Mouse (Mus musculus) brain, adult 2 months (tissue): ENCODE data around the gene Polk.

ENCODE experiments used
- DNase-seq: peaks from one replicate; pipeline ENCODE4 v3.0.0; 2011; ENCODE audit warnings: low read depth, low spot score

The Polk gene

DNA sequence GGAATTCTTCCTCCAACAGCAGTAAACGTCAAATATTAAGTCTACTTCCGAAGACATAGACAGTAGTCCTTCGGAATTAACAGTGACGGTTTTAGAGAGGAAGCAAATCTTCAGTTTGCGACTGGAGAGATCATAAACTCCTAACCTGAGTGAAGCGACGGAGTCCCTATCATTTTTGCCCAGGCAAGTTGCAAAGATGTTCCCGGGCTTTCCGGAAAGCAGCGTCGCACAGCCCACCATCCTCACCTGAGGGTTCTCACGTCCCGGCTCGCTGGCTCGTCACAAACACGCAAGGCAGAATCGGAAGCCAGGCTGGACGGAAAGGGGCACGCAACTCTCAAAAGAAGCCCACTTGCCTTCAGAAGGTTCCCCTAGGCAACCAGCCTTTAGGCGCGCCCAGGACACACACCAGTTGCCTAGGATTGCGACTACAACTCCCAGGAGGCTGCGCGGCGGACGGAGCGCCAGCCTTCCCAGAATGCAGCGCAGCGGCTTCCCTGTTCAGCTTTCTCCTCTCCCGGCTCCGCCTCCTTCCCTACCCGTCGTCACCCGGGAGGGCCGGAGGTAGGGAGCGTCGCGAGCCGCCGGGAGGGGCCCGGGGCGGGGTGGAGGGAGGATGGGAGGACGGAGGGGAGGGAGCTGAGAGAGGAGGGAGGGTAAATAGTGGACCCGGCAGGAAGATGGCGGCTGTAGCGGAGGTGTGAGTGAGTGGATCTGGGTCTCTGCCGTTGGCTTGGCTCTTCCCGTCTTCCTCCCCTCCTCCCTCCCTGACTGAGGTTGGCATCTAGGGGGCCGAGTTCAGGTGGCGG is at the start of gene Polk, which contains the start of gene Col4a3bp:
Polk (minus strand) TSS at position 499 of the 809 bp plus-strand sequence.
Col4a3bp (plus strand) TSS at position 538 of the 809 bp plus-strand sequence.
- peak; percentile 99 for DNase-seq

GRCm38 (mm10) chr13:96588642-96589041 is 46.3 kb upstream of the Polk start:
- DNase-seq: no peak

GRCm38 (mm10) chr13:96586540-96586939 is 44.2 kb upstream of the Polk start:
- no peak for DNase-seq

DNA sequence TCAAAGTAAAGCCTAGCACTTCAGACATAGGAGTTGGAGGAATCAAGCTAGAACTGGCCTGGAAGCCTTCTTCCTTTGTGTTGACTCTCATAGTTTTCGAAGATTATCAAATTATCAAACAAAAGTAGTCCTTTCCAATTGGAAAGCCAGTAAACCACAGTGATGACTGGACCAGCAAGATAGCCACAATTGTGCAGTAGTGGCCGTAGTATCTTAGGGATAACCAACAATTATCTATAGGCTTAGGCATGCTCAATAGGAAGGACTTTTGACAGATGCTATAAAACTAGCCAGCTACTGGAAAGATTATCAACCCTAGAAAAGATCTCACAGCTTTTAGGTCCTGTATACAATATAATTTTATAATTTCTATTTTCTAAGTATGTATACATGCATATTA is 41.8 kb upstream of the Polk start:
- DNase-seq: no peak

DNA sequence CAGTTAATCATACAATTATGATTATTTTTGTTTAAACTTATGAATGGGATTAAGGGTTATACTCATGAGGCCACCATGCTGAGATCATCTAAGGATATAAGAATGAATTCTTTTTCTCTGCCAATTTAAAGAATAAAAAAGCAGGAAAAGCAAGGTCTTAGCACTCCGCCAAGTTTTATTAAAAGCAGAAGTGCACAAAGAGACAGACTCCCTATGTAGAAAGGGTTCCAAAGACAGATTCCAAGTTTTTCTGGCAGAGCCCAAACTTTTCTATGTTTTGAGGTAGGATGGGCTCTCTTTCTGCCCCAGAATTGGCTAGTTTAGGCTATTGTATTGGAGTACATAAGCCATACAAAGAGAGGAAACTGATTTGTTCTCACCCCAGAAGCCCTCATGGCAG is 37.6 kb upstream of the Polk start:
- DNase-seq: peak; percentile 20

- no peak for DNase-seq
Observed at GRCm38 (mm10) chr13:96579104-96579503, 36.7 kb upstream of the Polk start.

DNA sequence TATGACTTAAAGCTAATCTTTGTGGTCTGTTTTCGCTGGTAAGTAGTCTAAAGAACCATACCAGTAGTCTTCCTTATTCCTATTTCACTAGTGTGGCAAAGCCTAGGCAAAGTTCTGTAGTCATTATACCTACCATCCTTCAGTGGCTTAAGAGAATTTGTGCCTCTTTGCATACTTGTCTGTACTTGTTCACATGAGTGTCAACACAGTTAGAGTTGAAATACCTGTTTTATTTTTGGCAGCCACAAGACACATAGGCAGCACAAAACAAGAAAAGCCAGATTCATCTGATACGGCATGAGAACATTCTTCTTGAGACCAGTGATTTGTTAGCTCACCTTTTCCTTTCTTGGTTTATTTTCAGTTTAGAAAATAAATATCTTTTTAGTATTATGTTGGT is 31.8 kb upstream of the Polk start:
- no peak for DNase-seq

- DNase-seq: no peak
Observed at GRCm38 (mm10) chr13:96571016-96571361, 28.6 kb upstream of the Polk start.

DNA sequence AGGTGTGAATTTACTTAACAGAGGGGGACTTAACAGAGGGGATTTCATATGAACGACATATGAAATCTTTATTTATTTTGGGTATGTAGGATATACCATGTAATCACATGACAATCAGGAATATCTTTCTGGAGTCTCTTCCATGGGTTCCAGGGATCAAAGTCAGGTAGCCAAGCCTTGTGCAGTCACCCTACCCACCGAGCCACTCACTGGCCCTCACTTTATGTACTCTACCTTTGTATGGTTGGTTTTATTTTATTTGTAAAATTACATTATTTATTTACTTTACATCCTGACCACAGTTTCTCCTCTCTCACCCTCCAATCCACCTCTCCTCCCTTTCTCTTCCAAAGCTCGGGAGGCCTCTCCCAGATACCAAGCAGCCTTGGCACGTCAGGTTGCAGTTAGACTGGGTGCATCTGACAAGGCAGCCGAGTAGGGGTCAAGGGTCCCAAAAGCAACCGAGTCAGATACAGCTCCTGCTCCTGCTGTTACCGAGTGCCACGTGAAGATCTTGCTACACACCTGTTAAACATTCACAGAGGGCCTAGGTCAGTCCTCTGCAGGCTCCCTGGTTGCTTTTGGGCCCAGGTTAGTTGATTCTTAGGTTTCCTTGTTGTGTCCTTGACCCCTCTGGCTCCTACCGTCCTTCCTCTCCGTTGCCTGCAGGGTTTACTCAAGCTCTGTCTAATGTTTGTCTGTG is 28.1 kb upstream of the Polk start:
- no peak for DNase-seq

DNA sequence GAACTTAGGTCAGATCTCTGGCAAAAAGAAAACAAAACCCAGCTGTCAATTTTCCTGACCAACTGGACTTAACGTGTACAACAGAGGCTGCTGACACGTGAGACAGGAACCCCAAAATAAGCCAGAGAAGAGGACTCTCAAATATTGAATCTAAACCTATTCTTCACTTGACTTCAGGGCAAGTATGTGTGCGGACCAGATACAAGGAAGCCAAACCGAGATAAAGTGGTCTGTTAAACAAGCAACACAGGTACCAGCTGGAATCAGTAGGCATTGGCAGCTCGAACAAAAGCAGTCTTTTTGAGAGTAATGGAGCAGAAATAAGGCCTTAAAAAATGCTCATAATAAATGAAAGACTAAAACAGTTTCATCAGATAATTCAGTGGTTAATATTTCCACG is 25.6 kb upstream of the Polk start:
- DNase-seq: peak; percentile 11

DNA sequence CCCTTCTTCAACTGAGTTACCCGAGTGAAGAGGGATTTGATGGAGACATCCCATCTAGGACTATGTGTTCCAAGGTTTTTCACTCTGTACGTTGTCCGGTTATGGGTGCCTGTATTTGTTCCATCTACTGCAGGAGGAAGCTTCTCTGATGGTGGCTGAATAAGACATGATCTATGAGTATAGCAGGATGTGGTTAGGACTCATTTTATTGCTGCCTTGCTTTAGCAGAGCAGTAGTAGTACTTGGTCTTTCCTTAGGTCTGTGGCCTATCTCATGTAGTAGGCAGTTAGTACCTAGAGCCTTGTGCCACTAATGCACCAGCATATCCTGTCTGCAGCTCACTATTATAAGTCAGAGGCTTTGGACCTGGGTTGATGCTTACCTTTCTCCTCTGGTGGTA is 12.7 kb upstream of the Polk start:
- no peak for DNase-seq

DNA sequence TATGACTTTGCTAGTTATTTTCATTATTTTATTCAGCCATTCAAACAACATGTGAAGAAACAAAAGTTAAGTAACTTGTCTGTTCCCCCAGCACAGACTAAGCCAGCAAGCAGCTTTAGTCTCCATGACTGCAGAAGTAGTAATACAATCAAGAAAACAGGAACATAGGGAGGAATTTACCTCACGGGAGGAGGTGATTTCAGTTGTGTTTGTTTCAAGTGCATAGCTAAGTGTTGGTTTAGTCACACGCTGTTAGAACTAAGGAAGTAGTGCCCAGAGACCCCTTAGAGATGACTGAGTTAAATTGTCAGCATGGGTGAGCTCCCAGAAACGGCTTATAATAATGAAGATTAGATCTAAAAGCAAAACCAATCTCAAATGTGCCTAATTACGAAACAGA is 5.6 kb upstream of the Polk start:
- DNase-seq: no peak

GRCm38 (mm10) chr13:96547250-96547649 is 4.9 kb upstream of the Polk start:
- no peak for DNase-seq

DNA sequence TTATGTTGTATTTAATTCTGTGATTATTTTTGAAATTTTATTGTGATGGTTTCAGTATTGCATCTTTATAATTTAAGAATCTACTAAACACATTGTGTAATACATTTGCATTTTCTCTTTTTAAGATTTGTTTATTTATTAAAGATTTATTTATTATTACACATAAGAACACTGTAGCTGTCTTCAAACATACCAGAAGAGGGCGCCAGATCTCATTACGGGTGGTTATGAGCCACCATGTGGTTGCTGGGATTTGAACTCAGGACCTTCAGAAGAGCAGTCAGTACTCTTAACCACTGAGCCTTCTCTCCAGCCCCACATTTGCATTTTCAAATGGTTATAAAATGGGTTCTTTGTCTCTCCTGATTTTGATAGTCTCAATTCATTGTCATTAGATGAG is 2.1 kb upstream of the Polk start:
- DNase-seq: peak; percentile 19

DNA sequence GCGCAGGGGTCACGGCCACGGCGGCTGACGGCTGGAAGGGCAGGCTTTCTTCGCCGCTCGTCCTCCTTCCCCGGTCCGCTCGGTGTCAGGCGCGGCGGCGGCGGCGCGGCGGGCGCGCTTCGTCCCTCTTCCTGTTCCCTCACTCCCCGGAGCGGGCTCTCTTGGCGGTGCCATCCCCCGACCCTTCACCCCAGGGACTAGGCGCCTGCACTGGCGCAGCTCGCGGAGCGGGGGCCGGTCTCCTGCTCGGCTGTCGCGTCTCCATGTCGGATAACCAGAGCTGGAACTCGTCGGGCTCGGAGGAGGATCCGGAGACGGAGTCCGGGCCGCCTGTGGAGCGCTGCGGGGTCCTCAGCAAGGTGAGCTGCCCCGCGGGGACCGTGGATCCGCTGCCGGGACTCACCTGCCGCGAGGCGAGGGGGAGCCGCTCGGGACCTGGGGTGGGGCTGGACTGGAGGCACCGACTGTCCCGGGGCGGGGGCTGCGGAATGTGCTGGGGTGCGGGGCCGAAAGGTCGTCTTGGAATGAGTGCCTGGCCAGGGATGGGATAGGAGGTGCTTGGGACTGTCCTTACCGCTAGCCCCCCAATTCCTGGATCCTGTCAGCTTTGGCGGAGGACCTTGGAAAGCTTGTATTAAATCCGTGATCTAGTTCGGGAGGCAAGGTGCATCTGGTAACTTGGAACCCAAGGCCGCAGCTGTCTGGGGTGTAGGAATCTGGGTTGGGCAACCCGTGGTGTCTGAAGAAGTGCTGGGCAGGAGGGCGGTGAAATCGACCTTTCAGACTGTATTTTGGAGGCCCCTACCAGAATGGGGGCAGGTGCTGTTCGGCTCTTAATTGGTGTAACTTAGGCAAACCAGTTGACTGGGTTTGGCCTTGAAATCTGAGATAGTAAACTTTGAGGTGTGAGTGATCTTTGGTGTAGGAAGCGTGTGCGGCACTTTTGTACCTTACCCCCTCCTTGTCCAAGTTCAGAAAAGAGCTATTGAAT is 817 bp upstream of the Polk start:
- DNase-seq: no peak

DNA sequence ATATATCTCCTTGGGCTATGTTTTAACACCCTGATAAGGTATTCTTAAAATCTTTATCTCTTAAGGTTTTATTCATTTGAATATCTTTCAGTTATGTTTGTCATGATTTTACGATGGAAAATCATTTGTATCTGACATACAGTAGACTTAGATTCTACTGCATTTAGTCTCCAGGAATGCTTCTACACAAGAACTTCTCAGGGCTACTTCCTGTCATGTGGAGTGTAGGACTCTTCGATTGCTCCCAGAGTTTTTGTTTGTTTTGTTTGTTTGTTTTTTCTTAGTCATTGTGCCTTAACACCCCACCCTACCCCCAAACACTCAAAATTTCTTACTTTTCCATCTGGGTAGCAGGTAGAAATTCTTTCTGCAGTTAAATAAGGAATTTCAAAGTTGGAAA is 998 bp downstream of the Polk start:
- DNase-seq: no peak

DNA sequence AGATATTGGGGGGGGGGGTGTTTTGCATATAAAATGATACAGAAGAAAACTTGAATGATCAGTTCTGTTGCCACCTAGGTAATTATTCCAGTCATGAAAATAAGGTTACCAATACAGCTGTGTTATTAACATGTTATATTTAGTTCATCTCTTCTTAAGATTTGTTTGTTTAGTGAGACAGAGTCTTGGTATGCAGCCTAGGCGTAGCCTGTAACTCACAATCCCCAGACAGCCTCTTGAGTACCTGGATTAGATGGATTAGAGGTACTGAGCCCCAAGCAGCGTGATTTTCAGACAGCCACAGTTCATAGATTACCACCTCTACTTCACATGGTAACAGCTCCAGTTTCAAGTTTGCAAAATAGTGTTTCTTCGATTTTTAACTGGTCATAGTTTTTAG is 4.3 kb downstream of the Polk start:
- no peak for DNase-seq

DNA sequence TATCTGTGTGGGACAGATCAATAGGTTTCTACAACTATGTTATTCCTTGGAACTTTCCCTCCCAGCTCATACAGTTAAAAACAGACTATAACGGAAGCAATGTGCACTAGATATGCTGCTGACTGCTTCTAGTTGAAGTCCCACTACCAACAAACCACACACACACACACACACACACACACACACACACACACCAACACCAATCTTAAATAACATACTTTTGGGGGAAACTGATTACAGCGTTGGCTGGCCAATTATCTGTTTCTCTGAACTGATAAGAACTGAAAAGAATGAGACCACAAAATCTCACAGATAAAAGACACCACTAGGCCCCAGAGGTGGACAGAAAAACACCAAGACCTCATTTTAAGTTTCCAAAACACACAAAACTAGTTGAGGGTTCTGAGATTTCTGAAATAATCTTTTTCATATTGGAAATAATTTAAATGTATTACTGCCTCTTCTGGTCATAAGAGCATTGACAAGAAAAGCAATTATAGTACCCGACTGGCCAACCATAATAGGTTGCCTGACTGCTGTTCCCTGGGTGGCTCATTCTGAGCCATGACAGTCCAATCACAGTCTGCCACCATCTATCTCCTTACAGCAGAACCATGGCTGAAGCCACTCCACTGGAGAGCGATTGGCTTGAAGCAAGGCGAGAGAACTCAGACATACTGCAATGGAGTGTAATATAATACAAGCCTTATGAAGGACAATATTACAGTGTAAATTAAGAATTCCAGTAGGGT is 5.4 kb downstream of the Polk start:
- DNase-seq: no peak

- DNase-seq: no peak
Observed at GRCm38 (mm10) chr13:96533742-96534141, 8.6 kb downstream of the Polk start.

DNA sequence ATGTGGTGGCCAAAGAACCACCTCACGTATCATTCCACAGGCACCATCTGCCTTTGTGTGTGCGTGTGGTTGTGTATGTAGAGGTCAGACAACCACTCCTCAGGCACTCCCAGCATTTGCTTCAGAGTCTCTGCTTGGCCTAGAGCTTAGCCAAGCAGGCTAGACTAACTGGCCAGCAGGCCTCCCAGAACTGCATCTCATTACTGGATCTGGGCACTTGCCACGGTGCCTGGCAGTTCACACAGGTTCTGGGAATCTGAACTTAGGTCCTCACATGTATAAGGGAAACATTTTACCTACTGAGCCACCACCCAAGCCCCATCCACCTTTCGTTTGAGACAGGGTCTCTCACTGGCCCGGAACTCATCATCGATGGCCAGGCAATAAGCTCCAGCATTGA is 10.2 kb downstream of the Polk start:
- DNase-seq: no peak

DNA sequence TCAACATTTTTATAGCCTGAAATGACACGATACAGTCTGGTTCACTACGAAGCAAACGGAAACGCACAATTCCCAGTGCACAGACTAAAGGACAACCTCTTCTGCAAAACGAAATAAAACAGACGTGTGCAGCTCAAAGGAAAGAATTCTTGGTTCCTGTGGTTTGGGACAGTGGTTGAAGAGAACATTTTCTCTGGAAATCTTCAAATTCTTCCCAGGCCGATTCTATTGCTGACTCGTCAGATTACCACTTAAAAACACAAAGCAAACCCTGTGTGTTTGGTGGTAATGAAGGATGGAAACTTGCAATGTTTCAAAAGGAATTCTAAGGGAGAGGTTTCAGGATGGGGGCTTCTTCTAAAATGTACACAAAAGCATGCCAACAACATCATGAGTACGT is 12.3 kb downstream of the Polk start:
- no peak for DNase-seq
